Mouse (Mus musculus): ENCODE measurements around the gene Nav2. TPM values are rescaled to one million over a fixed set of nuclear protein-coding genes. Genes with fewer than 3 reads are reported as not detected.

Nav2 gene
- polyA plus RNA-seq, 1 experiment: 10.1 TPM

- Histone ChIP-seq H3K4me3 (ENCODE audit: insufficient read depth, low read depth, low read length) (no peak overlapping the region), H3K4me1 (ENCODE audit: control insufficient read depth, insufficient read depth, insufficient read length, low read length) (peaks cover 9% of the 10 kb centered on the region; the same call in 1 of the 2 replicates), H3K27ac (replicated peaks; ENCODE audit: low read depth, low read length) (no peak overlapping the region)
Measured at GRCm38 (mm10) chr7:49199366-49199765, 290.9 kb downstream of the Nav2 start.

- no peak overlapping the region for H3K27ac ChIP-seq (replicated peaks; ENCODE audit: low read depth, low read length)
- peaks cover 9% of the 10 kb centered on the region; the same call in 1 of the 2 replicates for H3K4me1 ChIP-seq (ENCODE audit: control insufficient read depth, insufficient read depth, insufficient read length, low read length)
- H3K4me3 ChIP-seq (ENCODE audit: insufficient read depth, low read depth, low read length): no peak overlapping the region
Measured at GRCm38 (mm10) chr7:49200270-49200669, 291.8 kb downstream of the Nav2 start.

- no peak overlapping the region for H3K27ac ChIP-seq (replicated peaks; ENCODE audit: low read depth, low read length)
- H3K4me3 ChIP-seq (ENCODE audit: insufficient read depth, low read depth, low read length): no peak overlapping the region
- H3K4me1 ChIP-seq (ENCODE audit: control insufficient read depth, insufficient read depth, insufficient read length, low read length): peaks cover 14% of the 10 kb centered on the region; the same call in 1 of the 2 replicates
Measured at GRCm38 (mm10) chr7:49202971-49203370, 294.5 kb downstream of the Nav2 start.

GRCm38 (mm10) chr7:49204856-49205255, 296.3 kb downstream of the Nav2 start:
- Histone ChIP-seq H3K4me1 (ENCODE audit: control insufficient read depth, insufficient read depth, insufficient read length, low read length) (peaks cover 19% of the 10 kb centered on the region), H3K4me3 (ENCODE audit: insufficient read depth, low read depth, low read length) (no peak overlapping the region), H3K27ac (replicated peaks; ENCODE audit: low read depth, low read length) (no peak overlapping the region)

- H3K27ac ChIP-seq (replicated peaks; ENCODE audit: low read depth, low read length): no peak overlapping the region
- H3K4me3 ChIP-seq (ENCODE audit: insufficient read depth, low read depth, low read length): no peak overlapping the region
Measured at GRCm38 (mm10) chr7:49205551-49205950, 297.0 kb downstream of the Nav2 start.

GRCm38 (mm10) chr7:49206775-49207676, 298.5 kb downstream of the Nav2 start:
- H3K4me1 ChIP-seq (ENCODE audit: control insufficient read depth, insufficient read depth, insufficient read length, low read length): peaks cover 24% of the 10 kb centered on the region
- H3K27ac ChIP-seq (replicated peaks; ENCODE audit: low read depth, low read length): no peak overlapping the region
- H3K4me3 ChIP-seq (ENCODE audit: insufficient read depth, low read depth, low read length): no peak overlapping the region

More at GRCm38 (mm10) chr7:49205551-49205950, 297.0 kb downstream of the Nav2 start:
- peaks cover 23% of the 10 kb centered on the region for H3K4me1 ChIP-seq (ENCODE audit: control insufficient read depth, insufficient read depth, insufficient read length, low read length)

GRCm38 (mm10) chr7:49209526-49209925, 301.0 kb downstream of the Nav2 start:
- Histone ChIP-seq H3K4me3 (ENCODE audit: insufficient read depth, low read depth, low read length) (no peak overlapping the region), H3K27ac (replicated peaks; ENCODE audit: low read depth, low read length) (peak overlapping the region; percentile 78), H3K4me1 (ENCODE audit: control insufficient read depth, insufficient read depth, insufficient read length, low read length) (peaks cover 17% of the 10 kb centered on the region)

- H3K4me3 ChIP-seq (ENCODE audit: insufficient read depth, low read depth, low read length): no peak overlapping the region
- H3K4me1 ChIP-seq (ENCODE audit: control insufficient read depth, insufficient read depth, insufficient read length, low read length): peaks cover 17% of the 10 kb centered on the region
- H3K27ac ChIP-seq (replicated peaks; ENCODE audit: low read depth, low read length): peak overlapping the region; percentile 78
Measured at GRCm38 (mm10) chr7:49210721-49211120, 302.2 kb downstream of the Nav2 start.

- Histone ChIP-seq H3K4me1 (ENCODE audit: control insufficient read depth, insufficient read depth, insufficient read length, low read length) (peaks cover 15% of the 10 kb centered on the region), H3K4me3 (ENCODE audit: insufficient read depth, low read depth, low read length) (no peak overlapping the region), H3K27ac (replicated peaks; ENCODE audit: low read depth, low read length) (peak overlapping the region; percentile 62)
Measured at GRCm38 (mm10) chr7:49213011-49213410, 304.5 kb downstream of the Nav2 start.

- Histone ChIP-seq H3K4me1 (ENCODE audit: control insufficient read depth, insufficient read depth, insufficient read length, low read length) (0 out of 2 replicates have a peak, but pooled peaks cover 5% of the 10 kb centered on the region), H3K4me3 (ENCODE audit: insufficient read depth, low read depth, low read length) (no peak overlapping the region), H3K27ac (replicated peaks; ENCODE audit: low read depth, low read length) (no peak overlapping the region)
Measured at GRCm38 (mm10) chr7:49217786-49218185, 309.3 kb downstream of the Nav2 start.

- Histone ChIP-seq H3K4me3 (ENCODE audit: insufficient read depth, low read depth, low read length) (no peak overlapping the region), H3K27ac (replicated peaks; ENCODE audit: low read depth, low read length) (no peak overlapping the region), H3K4me1 (ENCODE audit: control insufficient read depth, insufficient read depth, insufficient read length, low read length) (peaks cover 6% of the 10 kb centered on the region)
Measured at GRCm38 (mm10) chr7:49225741-49226140, 317.2 kb downstream of the Nav2 start.

GRCm38 (mm10) chr7:49232969-49233368, 324.5 kb downstream of the Nav2 start:
- peak overlapping the region; percentile 73 for H3K27ac ChIP-seq (replicated peaks; ENCODE audit: low read depth, low read length)

GRCm38 (mm10) chr7:49234288-49234687, 325.8 kb downstream of the Nav2 start:
- Histone ChIP-seq H3K27ac (replicated peaks; ENCODE audit: low read depth, low read length) (no peak overlapping the region), H3K4me1 (ENCODE audit: control insufficient read depth, insufficient read depth, insufficient read length, low read length) (peaks cover 2% of the 10 kb centered on the region; the same call in 1 of the 2 replicates), H3K4me3 (ENCODE audit: insufficient read depth, low read depth, low read length) (no peak overlapping the region)

More at GRCm38 (mm10) chr7:49232969-49233368, 324.5 kb downstream of the Nav2 start:
- H3K4me3 ChIP-seq (ENCODE audit: insufficient read depth, low read depth, low read length): no peak overlapping the region
- H3K4me1 ChIP-seq (ENCODE audit: control insufficient read depth, insufficient read depth, insufficient read length, low read length): peaks cover 2% of the 10 kb centered on the region; the same call in 1 of the 2 replicates

- Histone ChIP-seq H3K27ac (replicated peaks; ENCODE audit: low read depth, low read length) (no peak overlapping the region), H3K4me1 (ENCODE audit: control insufficient read depth, insufficient read depth, insufficient read length, low read length) (peaks cover 2% of the 10 kb centered on the region; the same call in 1 of the 2 replicates), H3K4me3 (ENCODE audit: insufficient read depth, low read depth, low read length) (no peak overlapping the region)
Measured at GRCm38 (mm10) chr7:49235271-49235681, 326.8 kb downstream of the Nav2 start.

- H3K4me3 ChIP-seq (ENCODE audit: insufficient read depth, low read depth, low read length): no peak overlapping the region
- H3K4me1 ChIP-seq (ENCODE audit: control insufficient read depth, insufficient read depth, insufficient read length, low read length): no peaks in the 10 kb centered on the region
- no peak overlapping the region for H3K27ac ChIP-seq (replicated peaks; ENCODE audit: low read depth, low read length)
Measured at GRCm38 (mm10) chr7:49235821-49236220, 327.3 kb downstream of the Nav2 start.

GRCm38 (mm10) chr7:49240461-49240860, 331.9 kb downstream of the Nav2 start:
- Histone ChIP-seq H3K27ac (replicated peaks; ENCODE audit: low read depth, low read length) (no peak overlapping the region), H3K4me1 (ENCODE audit: control insufficient read depth, insufficient read depth, insufficient read length, low read length) (no peaks in the 10 kb centered on the region), H3K4me3 (ENCODE audit: insufficient read depth, low read depth, low read length) (no peak overlapping the region)
